Mouse (Mus musculus): ENCODE measurements around the gene Efna4. TPM values are rescaled to one million over a fixed set of nuclear protein-coding genes. Genes with fewer than 3 reads are reported as not detected.

Efna4 gene
- polyA plus RNA-seq, 1 experiment = 14.5 TPM

- WGBS = 1% methylated on average over 21 of the region's 21 CpGs
- DNase-seq (ENCODE audit: low read depth, low spot score) = no peak
Observed at GRCm38 (mm10) chr3:89337062-89337720, 637 bp downstream of the Efna4 start.

DNA sequence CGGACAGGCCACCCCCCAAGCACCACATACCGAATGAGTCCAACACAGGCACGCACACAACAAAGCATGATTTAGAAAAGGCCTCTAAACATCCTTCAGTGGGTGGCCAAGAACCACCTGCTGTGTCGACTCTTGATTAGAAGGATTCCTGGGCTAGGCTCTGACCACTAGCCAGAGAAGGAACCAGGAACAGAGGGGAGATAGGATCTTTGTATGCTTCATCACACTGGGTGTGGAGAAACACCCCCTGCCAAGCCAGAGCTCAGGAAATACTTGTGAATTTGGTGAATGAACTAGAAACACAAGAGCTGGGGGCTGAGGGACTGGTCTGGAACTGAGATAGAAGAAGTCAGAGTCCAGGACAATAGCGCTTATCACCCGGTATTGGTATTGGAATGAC, 1.3 kb downstream of the Efna4 start:
- 19% methylated on average over 6 of the region's 6 CpGs for WGBS

GRCm38 (mm10) chr3:89333053-89333452, 4.8 kb downstream of the Efna4 start:
- 34% methylated on average over 11 of the region's 11 CpGs for WGBS
- DNase-seq (ENCODE audit: low read depth, low spot score) = no peak

More for the DNA sequence above, 1.3 kb downstream of the Efna4 start:
- DNase-seq (ENCODE audit: low read depth, low spot score) = no peak

DNA sequence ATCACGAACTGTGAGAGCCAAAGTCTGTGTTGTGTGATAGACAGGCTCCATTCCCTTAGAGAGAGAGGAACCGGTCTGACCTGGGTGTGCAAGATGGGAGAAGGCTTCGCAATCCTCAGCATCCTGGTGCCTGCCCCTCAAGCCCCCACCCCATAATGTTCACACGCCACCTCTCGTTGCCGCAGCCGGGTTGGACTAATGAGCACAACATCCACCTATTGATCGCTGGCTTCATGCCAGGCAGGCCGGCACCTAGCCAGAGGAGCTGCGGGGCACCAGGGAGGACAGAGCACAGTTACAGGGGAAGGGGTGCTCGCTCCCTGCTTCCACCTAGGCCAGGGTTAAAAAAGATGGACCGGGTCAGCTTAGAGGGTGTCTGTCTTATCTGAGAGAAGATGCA, 5.4 kb downstream of the Efna4 start:
- 25% methylated on average over 12 of the region's 12 CpGs for WGBS
- DNase-seq (ENCODE audit: low read depth, low spot score) = no peak

DNA sequence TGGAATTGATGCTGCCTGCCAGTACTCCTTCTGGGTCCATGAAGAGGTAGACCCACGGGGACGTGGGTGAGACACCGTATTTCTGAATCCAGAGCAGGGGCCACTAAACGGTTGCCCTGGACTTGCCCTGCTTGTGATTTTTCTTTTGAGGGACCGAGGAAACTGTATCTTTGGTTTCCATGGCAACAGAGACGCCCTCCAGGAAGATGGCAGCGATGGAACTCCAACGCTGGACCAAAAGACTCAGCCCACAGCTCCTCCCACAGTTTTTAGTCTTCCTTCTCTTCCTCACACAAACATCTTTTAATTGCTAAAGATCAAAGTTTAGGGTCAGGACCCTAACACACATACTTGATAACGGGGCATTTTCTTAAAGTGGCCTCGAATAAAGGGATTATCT, 5.8 kb downstream of the Efna4 start:
- WGBS = 44% methylated on average over 10 of the region's 10 CpGs

DNA sequence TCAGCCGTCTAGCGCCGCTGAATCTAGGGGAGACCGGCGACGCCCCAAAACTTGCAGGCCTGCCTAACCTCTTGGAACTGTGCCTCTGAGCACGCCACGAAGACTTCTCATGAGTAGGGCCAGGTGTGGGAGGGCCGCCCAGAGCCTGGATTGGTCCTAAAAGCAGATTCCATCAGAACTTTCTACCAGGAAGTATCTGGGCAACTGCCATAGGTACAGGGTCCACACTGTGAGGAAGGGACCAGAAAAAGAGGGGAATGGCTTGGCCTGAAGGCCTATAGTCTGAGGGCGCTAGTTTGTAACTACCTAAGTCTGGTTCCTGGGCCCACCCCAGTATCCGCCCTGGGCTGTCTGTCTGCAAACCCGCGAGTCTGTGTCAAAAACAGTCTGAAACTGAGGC, 6.3 kb downstream of the Efna4 start:
- 39% methylated on average over 13 of the region's 13 CpGs for WGBS

More for the DNA sequence above, 5.8 kb downstream of the Efna4 start:
- DNase-seq (ENCODE audit: low read depth, low spot score) = no peak

GRCm38 (mm10) chr3:89330948-89331347, 6.9 kb downstream of the Efna4 start:
- WGBS = 26% methylated on average over 10 of the region's 10 CpGs
- DNase-seq (ENCODE audit: low read depth, low spot score) = no peak

More for the DNA sequence above, 6.3 kb downstream of the Efna4 start:
- DNase-seq (ENCODE audit: low read depth, low spot score) = no peak

- WGBS = 77% methylated on average over 3 of the region's 3 CpGs
- DNase-seq (ENCODE audit: low read depth, low spot score) = no peak
Observed at GRCm38 (mm10) chr3:89330346-89330745, 7.5 kb downstream of the Efna4 start.

- 15% methylated on average over 4 of the region's 4 CpGs for WGBS
- DNase-seq (ENCODE audit: low read depth, low spot score) = no peak
Observed at GRCm38 (mm10) chr3:89328623-89329022, 9.2 kb downstream of the Efna4 start.

- no peak for DNase-seq (ENCODE audit: low read depth, low spot score)
- WGBS = 32% methylated on average over 9 of the region's 9 CpGs
Observed at GRCm38 (mm10) chr3:89327371-89327870, 10.4 kb downstream of the Efna4 start.

- DNase-seq (ENCODE audit: low read depth, low spot score) = no peak
- WGBS = 98% methylated on average over 8 of the region's 8 CpGs
Observed at GRCm38 (mm10) chr3:89325882-89326281, 11.9 kb downstream of the Efna4 start.

DNA sequence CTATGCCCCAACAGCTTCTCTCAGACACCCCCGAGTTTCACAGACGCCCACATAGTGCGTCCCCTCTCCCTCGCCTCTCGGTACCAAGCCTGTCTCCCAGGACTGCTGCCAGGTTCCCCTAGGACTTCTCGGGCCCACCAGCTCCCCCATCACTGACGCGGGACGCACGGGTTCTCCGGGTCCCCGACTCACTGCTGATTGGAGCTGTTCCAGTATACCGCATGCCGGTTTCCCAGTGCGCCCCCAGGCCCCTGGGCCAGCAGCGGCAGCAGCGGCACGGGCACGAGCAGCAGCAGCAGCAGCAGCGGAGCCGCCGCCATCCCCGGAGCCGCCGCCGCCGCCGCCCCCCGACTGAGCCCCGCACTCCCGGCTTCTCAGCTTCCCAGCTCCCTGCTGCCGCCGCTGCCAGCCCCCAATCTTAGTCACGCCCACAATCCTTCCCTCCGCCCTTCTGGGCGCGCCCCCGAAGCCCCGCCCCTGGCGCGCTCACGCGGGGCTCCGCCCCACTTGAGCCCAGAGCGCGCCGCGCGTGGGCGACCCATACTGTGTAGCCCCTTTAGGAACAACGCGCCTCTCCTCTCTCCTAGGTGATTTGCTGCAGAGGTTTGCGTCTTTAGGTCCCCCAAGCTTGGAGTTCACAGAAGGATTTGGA, 15.2 kb downstream of the Efna4 start, which contains the start of gene Efna3:
Gene Efna3 (minus strand): TSS at position 452 of the 652 bp plus-strand sequence.
- WGBS = under 1% methylated on average over 50 of the region's 53 CpGs
- DNase-seq (ENCODE audit: low read depth, low spot score) = no peak

DNA sequence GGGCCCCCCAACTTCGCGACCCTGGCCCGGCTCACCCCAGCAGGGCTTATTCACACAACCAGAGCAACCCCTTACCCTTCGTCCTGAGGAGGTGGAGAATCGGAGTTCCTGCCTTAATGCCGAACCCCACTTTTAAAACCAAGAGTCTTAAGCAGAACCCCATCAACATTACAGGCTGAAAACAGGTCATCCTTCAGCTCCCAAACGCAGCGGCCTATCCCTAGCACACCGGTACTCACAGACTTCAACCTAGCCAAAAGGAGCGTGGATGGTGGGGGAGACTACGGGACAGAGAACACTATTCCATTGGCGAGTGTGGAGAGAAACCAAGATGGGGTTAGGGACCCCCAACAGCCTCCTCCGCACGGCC, 15.7 kb downstream of the Efna4 start:
- no peak for DNase-seq (ENCODE audit: low read depth, low spot score)
- WGBS = 3% methylated on average over 14 of the region's 14 CpGs

DNA sequence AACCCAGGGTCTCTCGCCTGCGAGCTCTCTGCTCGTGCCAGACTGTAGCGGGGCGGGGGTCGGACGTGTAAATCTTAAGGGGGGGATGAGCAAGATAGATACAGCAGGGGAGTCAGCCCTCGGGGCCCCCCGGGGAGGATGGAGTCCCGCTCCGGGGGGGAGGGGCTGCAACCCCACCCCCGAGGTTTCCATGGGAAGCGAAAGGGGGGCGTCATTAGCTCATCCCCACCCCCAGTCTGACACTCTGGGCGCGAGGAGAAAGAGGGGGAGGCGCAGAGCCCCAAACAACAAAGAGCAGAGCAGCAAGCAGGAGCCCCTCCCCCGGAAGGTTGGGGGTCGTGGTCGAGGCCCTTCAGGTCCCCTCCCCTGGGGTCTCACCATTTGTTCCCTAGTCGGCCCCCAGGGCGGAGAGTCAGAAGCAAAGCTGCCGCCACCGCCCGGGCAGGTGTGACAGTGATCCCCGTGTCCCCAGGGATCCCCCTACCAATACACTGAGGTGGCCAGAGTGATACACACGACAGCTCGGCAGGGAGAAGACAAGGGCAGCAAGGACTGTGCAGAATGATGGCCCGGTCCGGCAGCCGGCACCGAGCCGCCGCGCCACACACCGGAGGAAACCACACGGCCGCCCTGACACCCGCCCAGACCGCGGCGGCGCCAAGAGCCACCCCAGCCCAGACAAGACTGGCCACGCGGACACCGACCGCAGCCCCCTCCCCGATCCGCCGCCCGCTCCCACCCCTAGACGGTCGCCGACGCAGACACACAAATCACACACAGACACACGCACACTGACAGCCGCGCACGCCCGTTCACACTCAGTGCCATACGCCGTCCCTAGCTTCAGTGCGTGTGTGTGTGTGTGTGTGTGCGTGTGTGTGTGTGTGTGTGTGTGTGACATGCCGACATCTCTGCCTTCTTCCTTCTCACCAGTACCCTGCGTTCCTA, 16.4 kb downstream of the Efna4 start:
- DNase-seq (ENCODE audit: low read depth, low spot score) = no peak
- WGBS = 1% methylated on average over 66 of the region's 66 CpGs

- WGBS = under 1% methylated on average over 41 of the region's 41 CpGs
- no peak for DNase-seq (ENCODE audit: low read depth, low spot score)
Observed at GRCm38 (mm10) chr3:89320581-89321182, 17.1 kb downstream of the Efna4 start.

GRCm38 (mm10) chr3:89319591-89320350, 18.1 kb downstream of the Efna4 start:
- DNase-seq (ENCODE audit: low read depth, low spot score) = no peak
- WGBS = 4% methylated on average over 56 of the region's 58 CpGs

DNA sequence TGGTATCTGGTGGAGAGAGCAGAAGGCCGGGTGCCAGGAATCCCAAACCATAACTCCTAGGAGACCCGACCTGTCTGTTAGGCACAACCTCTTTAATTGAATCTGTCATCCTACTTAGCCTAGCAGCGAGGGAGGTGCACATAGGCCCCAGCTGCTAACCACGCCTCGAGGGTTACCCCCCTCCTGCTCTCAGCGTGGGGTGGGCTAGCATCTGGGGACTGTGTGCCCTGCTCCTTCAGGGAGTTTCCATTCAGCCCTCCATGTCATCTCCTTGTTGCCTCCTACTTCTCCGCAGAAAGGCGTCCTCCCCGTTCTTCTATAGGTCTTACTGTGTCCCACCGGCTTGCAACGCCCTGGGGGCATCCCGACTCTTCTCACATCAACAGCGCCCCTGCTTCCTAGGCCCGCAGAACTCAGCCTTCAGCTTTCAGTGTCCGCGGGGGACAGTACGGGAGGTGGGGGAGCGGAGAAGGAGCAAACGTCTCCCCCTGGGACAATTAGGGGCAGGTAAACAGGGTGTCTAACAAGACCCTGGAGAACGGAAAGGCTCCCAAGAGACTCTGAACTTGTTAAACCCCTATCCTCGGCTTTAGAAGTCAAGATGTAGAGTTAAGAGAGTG, 18.7 kb downstream of the Efna4 start:
- DNase-seq (ENCODE audit: low read depth, low spot score) = no peak
- WGBS = 63% methylated on average over 21 of the region's 21 CpGs

- 40% methylated on average over 8 of the region's 8 CpGs for WGBS
- no peak for DNase-seq (ENCODE audit: low read depth, low spot score)
Observed at GRCm38 (mm10) chr3:89318316-89318715, 19.5 kb downstream of the Efna4 start.

- WGBS = 78% methylated on average over 6 of the region's 6 CpGs
- no peak for DNase-seq (ENCODE audit: low read depth, low spot score)
Observed at GRCm38 (mm10) chr3:89317246-89317645, 20.6 kb downstream of the Efna4 start.
